Mouse (Mus musculus): ENCODE results near the gene S100a5. TPM values are rescaled to one million over a fixed set of nuclear protein-coding genes. Genes with fewer than 3 reads are reported as not detected.

The S100a5 gene
- polyA plus RNA-seq (2017; shearing (Covaris generic)) = not detected

GRCm38 (mm10) chr3:90608223-90608622 lies at the start of gene S100a5:
TSS of gene S100a5 (plus strand) at chr3:90608523.
- ATAC-seq = no peak

DNA sequence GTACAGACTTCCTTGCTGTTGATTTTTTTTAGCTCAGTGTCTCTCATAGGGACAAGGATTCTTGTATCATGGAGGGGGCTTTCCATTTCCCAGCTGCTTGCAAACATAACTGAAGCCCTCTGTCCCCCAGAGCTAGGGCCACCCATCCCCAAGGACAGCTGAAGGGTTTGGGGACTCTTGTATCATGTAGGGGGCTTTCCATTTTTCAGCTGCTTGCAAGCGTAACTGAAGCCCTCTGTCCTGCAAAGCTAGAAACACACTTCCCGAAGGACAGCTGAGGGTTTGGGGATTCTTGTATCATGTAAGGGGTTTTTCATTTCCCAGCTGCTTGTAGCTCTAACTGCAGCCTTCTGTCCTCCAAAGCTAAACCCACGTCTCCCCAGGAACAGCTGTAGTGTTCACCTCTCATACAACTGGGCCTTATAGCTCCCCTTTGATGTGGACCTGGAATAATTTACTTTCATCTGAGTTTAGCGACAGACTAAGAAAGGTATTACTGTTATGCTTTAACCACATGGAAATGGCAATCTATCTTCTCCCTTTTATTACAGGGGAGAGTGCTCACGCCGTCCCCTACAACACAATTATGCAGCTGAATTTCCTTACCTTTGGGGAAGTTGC lies 48.2 kb upstream of the S100a5 start, which contains the start of gene S100a3:
S100a3 (plus strand) TSS at position 571 of the 621 bp plus-strand sequence.
- ATAC-seq = no peak

DNA sequence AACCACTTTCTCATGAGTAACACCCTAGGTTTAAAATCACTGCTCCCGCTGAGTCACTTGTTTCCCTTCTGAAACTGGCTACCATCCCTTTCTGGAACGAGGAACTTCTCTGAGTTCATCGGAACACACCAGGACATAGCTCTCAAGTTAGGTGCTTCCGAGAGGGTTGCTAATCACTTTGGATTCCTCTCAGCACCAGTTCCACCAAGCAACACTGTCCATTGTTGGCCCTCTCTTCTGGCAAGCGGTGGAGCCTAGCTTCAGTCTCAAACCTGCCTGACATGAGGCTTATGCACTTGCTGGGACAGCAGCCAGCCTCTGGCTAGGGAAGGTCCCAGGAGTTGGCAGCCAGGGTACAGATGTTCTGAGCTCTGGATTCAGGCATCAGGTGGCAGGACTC lies 33.6 kb upstream of the S100a5 start:
- no peak for ATAC-seq

DNA sequence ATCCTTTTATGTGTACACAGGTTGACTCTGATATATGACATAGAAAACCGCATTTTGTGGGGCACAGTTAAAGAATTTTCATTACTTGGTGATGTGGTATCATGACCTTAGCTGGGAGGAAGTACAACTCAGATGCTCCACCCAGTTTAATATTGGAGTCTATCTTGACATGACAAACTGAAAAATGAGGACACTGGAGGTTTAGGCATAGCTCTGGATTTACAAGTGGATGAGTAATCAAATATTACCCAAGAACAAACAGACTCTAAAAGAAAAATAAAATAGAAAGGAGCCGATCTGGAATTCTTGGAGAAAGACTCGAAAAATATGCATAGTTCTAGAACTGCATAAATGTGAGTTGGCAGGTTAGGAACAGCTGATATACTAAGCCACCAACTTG lies 33.0 kb upstream of the S100a5 start:
- ATAC-seq = no peak

DNA sequence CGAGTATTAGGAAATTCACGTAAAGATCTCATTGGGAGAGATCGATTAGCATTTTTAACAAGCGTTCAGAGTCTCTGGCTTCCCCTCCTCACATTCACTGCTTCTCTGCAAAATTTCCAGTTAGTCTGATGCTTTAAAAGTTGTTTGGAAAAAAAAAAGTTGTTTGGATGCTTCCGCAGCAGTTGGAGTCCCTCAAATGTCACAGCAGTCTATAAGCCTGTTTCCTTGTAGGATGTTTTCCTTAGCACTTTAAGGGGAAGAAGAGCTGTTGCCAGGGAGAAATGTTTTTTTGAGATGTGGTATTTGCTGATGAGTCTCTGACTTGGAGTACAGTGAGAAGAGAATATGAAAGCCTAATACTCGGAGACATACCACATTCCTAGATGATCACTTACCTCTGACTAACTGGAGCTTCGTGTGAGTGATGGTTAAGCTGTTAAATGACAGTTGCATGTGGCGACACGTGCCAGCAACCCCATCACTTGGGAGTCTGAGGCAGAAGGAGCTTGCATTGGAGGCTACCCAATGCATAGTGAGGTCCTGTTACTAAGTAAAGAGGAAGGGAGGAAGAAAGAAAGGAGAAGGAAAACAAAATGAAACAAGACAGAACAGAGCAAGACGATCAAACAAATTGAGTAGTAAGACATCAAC lies 31.8 kb upstream of the S100a5 start:
- no peak for ATAC-seq

GRCm38 (mm10) chr3:90579433-90579832 lies 28.9 kb upstream of the S100a5 start:
- no peak for ATAC-seq

GRCm38 (mm10) chr3:90581141-90581540 lies 27.2 kb upstream of the S100a5 start:
- ATAC-seq = no peak

DNA sequence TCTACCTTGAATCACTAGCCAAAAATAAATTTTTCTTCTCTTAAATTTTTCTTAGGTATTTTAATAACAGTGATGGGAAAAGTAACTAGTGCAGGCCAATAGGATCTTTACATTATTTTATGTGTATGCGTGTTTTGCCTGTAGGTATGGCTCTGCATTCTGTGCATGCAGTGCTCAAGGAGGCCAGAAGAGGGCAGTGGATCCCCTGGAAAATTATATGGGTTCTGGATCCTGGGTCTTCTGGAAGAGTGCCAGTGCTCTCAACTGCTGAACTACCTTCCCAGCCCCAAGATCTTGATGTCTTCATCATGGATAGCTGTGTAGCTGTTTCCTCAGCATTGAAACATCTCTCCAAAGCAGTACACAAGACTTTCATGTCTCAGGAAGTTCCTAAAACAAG lies 26.2 kb upstream of the S100a5 start:
- ATAC-seq = no peak

DNA sequence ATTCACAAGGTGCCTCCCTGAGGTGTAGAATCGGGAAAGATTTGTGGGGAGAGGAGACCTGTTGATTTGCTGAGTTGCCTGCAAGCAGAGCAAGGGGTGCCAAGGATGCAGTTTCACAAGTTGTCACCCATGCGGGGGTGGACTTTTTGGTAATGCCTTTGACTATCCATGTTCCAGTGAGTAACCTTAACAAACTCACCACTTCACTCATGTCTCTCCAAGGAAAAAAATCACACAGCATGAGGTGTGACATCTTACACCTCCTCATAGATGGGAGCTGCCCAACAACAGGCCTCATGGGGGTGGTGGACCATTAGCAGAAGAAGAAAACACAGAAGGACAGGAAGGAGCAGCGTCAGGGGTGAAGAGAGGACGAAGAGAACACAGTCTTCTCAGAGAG lies 25.8 kb upstream of the S100a5 start:
- ATAC-seq = no peak

DNA sequence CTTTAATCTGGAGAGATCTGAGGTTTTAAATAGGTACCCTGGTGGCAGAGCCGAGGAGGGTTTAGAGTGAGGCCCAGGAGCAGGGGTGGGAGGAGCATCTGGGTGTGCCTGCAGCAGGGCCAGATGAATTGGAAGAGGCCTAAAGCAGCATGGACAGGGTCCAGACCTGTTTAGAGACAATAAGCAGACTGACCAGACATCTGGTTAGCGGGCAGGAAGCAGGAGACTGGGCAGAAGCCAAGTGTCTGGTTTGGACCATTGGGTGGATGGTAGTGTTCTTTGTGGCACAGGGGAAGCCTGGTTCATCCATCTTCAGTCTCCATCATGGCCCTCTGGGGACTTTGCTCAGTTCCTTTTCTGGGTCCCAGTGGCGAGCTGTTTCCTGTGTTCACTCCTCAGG lies 24.4 kb upstream of the S100a5 start:
- no peak for ATAC-seq

- ATAC-seq = no peak
Observed at GRCm38 (mm10) chr3:90585595-90585994, 22.7 kb upstream of the S100a5 start.

DNA sequence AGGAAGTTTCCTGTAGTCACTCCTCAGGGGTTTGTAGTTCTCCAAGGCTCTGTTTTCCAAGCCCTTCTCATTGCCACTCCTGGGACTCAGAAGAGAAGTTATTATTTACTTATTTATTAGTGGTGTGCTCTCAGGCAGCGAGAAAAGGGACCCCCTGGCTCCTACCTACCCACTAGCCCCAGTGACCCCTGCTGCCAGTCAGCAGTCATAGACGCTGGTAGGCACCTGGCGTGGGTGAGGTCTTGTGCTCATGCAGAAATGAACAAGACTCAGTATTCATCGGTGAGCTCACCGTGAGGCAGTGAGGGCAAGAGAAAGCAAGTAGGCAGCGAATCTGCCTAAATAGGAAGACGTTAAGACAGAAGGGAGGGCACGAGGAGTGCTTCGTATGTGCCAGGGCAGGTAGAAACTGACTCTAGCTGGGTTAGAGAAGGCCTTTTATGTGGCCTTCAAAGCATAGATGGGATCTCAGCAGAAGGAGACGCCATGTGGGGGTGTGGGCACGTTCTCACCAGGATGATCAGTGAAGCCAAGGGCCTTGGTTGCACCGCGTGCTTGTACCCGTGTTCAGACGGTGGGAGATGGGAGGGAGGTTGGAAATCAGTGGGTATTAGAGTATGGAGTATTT lies 22.2 kb upstream of the S100a5 start:
- ATAC-seq = no peak

DNA sequence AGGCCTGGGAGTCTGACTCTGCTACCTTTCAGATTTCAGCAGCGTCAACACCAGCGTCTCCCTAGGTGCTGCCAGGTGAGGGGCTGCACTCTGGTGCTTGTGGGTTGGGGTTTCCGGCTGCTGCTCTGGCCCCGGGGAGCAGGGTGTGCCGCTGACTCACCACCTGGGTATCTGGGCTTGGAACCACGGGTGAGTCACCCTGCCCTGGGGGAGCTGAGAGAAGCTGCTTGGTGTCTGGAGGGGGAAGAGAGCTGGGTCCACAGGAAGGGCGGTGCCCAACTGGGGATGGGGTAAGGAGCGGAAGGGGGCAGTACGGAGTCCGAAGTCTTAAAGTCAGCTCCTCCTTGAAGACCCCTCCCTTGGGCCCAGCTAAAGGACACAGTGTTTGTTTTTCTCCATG lies 21.4 kb upstream of the S100a5 start:
- peak; percentile 84 for ATAC-seq

DNA sequence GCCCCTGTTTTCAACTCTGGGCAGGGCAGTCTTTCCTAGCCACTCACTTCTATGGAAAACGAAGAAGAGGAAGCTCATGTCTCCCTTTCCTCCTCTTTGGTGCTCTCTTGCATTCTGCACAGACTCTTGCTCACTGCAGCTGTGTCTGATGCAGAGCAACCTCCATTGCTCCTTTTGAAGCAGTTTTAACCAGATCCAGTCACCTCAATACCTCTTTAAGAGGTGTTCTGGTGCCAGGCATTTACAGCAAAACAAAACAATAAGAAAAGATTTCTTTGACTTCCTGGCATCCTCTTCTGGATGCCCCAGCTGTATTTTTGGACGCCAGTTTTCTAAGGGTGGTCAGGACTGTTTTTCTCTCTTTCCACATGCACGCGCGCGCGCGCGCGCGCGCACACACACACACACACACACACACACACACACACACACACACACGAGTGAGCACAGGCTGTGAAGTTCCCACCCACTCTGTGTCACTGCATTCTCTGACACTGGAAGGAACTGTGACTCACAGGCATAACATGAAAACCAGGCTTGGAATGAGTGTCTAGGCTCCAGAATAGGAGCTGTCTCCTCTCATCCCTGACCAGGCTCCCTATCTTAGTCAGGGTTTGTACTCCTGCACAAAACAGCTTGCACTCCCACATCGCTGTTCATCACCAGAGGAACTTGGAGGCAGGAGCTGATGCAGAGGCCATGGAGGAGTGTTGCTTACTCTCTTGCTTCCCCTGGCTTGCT lies 20.8 kb upstream of the S100a5 start:
- ATAC-seq = peak; percentile 18

DNA sequence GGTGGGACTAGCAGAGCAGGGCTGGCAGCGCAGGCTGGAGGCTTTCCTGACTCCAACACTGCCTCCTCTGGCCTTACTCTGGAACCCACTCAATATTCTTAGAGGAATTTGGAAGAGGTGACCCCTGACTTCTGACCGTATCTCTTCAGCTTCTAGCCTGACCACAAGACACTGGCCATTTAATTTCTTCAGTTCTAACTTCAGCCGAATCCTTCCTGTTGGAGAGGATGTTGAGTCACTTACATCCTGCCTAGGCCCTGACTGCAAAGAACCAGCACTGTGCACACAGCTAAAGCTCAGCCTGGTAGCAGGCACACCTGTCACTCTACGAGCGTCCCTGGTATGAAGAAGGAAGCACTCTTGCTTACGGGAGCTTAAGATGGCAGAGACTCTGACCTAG lies 18.9 kb upstream of the S100a5 start:
- ATAC-seq = peak; percentile 65

DNA sequence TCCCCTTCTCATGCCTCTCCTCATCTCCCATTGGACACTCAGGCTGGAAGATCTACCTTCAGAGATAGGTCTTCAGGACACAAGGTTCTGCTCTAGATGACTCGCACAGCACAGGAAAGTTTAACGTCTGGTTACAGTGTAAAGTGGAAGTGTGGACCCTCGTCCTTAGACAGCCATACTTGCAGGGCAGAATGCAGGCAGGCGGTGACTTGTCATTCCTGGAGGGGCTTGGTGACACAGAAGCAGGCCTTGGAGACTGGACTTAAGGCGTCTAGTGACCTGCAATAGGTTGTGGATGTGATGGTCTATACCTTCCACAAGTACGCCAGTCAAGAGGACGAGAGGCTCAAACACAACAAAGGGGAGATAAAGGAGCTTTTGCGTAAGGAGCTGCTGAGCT lies 18.4 kb upstream of the S100a5 start, which contains the start of gene S100a2:
S100a2 (plus strand) TSS at position 301 of the 400 bp plus-strand sequence.
- ATAC-seq = no peak

DNA sequence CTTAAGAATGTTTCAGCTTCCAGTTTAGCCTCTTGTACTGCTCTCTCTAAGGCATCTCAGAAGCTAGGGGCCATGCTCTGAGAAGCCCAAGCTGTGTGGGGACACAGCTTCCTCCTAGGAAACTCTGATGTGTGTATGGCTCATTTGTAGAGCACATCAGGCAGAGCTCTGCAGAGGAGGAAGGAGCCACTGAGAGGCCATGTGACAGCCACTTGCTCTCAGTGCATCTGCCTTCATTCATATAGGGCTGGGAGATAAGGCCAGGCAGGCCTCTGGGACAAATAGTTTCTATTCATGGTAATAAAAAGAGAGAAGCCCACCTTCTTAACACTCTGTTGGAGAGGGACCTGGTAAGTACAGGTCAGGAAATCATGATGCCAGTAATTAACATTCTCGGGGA lies 13.9 kb upstream of the S100a5 start:
- no peak for ATAC-seq

DNA sequence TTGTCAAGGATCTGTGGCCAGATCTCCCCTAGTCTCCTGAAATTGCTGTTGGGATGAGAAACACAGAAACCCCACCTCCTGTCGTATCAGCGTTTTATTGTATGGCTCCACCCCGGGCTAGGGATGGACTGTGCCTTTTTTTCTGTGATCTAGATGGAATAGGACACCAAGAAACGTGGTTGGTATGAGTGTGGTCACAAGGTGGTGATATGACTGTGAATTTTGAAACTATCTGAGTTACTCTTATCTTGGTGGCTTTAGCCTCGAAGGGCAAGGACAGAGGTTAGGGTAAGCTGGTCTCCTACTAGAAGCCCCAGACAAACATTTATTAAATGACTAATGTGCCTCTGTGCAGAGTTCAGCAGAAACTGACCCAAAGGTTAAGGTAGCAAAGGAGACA lies 12.8 kb upstream of the S100a5 start:
- no peak for ATAC-seq

GRCm38 (mm10) chr3:90596810-90597209 lies 11.5 kb upstream of the S100a5 start:
- ATAC-seq = no peak

GRCm38 (mm10) chr3:90597736-90598135 lies 10.6 kb upstream of the S100a5 start:
- ATAC-seq = no peak

- ATAC-seq = no peak
Observed at GRCm38 (mm10) chr3:90598212-90598611, 10.1 kb upstream of the S100a5 start.

GRCm38 (mm10) chr3:90599401-90599800 lies 8.9 kb upstream of the S100a5 start:
- ATAC-seq = no peak

GRCm38 (mm10) chr3:90600036-90600435 lies 8.3 kb upstream of the S100a5 start:
- no peak for ATAC-seq

All from CD4-positive, CD25-positive, alpha-beta regulatory T cell, adult 4 months (primary cell).